Mouse (Mus musculus) ES-E14 (cell line): Measurements from ENCODE around the gene Mettl21c.

Experiments used
- CHD2 ChIP-seq: IDR thresholded peaks from 2 replicates; pipeline ENCODE4 v1.6.1; 2014; ENCODE audit warnings: mild to moderate bottlenecking, low read depth, low read length, inconsistent platforms
- HCFC1 ChIP-seq: IDR thresholded peaks from 2 replicates; pipeline ENCODE4 v1.6.1; 2012; ENCODE audit warnings: low read length, inconsistent platforms, borderline replicate concordance; ENCODE audit not compliant: insufficient read depth

GRCm38 (mm10) chr1:44064625-44065024, 44.8 kb upstream of the Mettl21c start:
- TF ChIP-seq HCFC1: no peak
- TF ChIP-seq CHD2: no peak
